Mouse (Mus musculus): ENCODE measurements around the gene Htatip2. TPM values are rescaled to one million over a fixed set of nuclear protein-coding genes. Genes with fewer than 3 reads are reported as not detected.

Gene Htatip2
- total RNA-seq, 2 experiments from 2014 or later: 15.4 to 40.4 TPM

Other genes with a start within 250 kb of the Htatip2 start
- gene Dbx1, start 122.3 kb upstream of the Htatip2 start, total RNA-seq (2014; fragmentation: Nextera tagmentation): not detected in 2 replicates
- not detected in 2 replicates for gene Dbx1, start 122.3 kb upstream of the Htatip2 start, total RNA-seq (2017)
- 72.9 and 103 TPM in 2 replicates for gene Prmt3, start 19.2 kb downstream of the Htatip2 start, total RNA-seq (2014; fragmentation: Nextera tagmentation)
- 71.6 and 84.2 TPM in 2 replicates for gene Prmt3, start 19.2 kb downstream of the Htatip2 start, total RNA-seq (2017)
- gene Slc6a5, start 151.0 kb downstream of the Htatip2 start, total RNA-seq (2014; fragmentation: Nextera tagmentation): not detected in 2 replicates
- not detected in 2 replicates for gene Slc6a5, start 151.0 kb downstream of the Htatip2 start, total RNA-seq (2017)
- gene Nell1, start 215.7 kb downstream of the Htatip2 start, total RNA-seq (2014; fragmentation: Nextera tagmentation): not detected in 2 replicates
- gene Nell1, start 215.7 kb downstream of the Htatip2 start, total RNA-seq (2017): not detected in 2 replicates